Mouse (Mus musculus): ENCODE data around the gene Mfap3l. TPM values are rescaled to one million over a fixed set of nuclear protein-coding genes. Genes with fewer than 3 reads are reported as not detected.

Mfap3l gene
- polyA plus RNA-seq, 1 experiment, result not detected

DNA sequence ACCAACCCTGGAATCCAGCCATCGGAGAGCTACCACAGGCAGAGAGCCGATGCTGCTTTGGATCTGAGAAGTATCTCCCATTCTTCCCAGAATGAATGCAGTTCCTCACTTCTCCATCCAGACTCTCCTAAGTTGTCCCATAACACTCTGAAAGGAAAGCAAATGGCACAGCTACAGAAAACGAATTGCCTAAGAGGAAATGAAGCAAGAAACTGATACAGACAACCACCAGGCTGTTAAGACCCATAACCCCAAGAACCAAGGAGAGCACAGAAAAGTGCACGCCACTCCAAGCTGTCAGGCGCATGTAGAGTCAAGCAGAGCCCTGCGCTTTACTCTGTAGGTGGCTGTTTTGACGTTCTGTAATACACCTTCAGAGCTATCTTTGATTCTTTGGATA lies 7.9 kb upstream of the Mfap3l start:
- H3K4me3 ChIP-seq (replicated peaks), result no peak overlapping the region
- no peak for TF ChIP-seq GATA1 (IDR thresholded peaks at IDR 0.05; ENCODE audit: low read length)
- TF ChIP-seq TAL1 (IDR thresholded peaks at IDR 0.05; ENCODE audit: low read length), result no peak
- H3K9me3 ChIP-seq (ENCODE audit: control insufficient read depth, low read length), result no peaks in the 10 kb centered on the region
- no peaks in the 10 kb centered on the region for H3K36me3 ChIP-seq (ENCODE audit: control insufficient read depth)
- H3K27me3 ChIP-seq (ENCODE audit: control insufficient read depth), result peaks cover 3% of the 10 kb centered on the region
- H3K4me1 ChIP-seq (ENCODE audit: control insufficient read depth), result no peaks in the 10 kb centered on the region

DNA sequence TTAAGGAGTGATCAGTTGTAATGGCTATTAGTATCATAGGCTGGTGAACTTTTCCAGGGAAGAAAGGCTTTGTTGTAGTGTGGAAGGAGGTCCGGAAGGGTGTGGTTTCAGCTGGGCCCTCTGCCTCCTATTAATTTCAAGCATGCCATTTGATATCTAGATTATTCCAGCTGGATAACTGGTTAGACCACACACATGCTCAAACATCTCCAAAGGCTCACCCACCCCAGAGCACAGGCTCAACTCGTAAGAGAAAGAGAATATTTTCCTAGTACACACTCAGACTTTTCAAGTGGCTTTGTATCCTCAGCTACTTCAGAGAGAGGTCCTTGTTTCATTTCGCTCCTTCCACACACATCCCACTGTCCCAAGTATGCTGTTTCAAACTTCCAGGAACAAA lies 4.7 kb upstream of the Mfap3l start:
- Histone ChIP-seq H3K27me3 (ENCODE audit: control insufficient read depth) (peaks cover 36% of the 10 kb centered on the region), H3K4me1 (ENCODE audit: control insufficient read depth) (peaks cover 12% of the 10 kb centered on the region), H3K4me3 (replicated peaks) (no peak overlapping the region), H3K36me3 (ENCODE audit: control insufficient read depth) (no peaks in the 10 kb centered on the region), H3K9me3 (ENCODE audit: control insufficient read depth, low read length) (peaks cover 3% of the 10 kb centered on the region; the same call in 1 of the 2 replicates)
- TF ChIP-seq TAL1 (IDR thresholded peaks at IDR 0.05; ENCODE audit: low read length), result no peak

DNA sequence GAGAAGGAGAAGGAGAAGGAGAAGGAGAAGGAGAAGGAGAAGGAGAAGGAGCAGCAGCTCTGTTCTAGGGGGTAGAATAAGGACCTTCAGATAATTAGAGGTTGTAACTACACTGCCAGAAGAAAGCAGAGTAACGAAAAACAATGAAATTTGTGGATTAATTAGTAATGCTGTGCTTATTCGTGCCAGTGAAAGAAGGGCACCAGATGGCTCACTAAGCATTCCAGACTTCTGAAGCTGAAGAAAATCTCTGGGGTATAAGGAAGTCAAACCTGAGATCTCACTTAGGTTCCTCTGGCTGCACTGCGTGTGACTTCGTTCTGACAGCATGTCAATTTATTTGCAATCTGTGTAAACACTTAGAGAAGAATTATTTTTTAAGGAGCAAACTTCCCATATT lies 3.6 kb upstream of the Mfap3l start:
- TF ChIP-seq TAL1 (IDR thresholded peaks at IDR 0.05; ENCODE audit: low read length) (no peak), GATA1 (IDR thresholded peaks at IDR 0.05; ENCODE audit: low read length) (no peak)
- Histone ChIP-seq H3K4me3 (replicated peaks) (no peak overlapping the region), H3K9me3 (ENCODE audit: control insufficient read depth, low read length) (peaks cover 5% of the 10 kb centered on the region; the same call in 1 of the 2 replicates), H3K4me1 (ENCODE audit: control insufficient read depth) (peaks cover 18% of the 10 kb centered on the region), H3K36me3 (ENCODE audit: control insufficient read depth) (no peaks in the 10 kb centered on the region), H3K27me3 (ENCODE audit: control insufficient read depth) (peaks cover 47% of the 10 kb centered on the region)

DNA sequence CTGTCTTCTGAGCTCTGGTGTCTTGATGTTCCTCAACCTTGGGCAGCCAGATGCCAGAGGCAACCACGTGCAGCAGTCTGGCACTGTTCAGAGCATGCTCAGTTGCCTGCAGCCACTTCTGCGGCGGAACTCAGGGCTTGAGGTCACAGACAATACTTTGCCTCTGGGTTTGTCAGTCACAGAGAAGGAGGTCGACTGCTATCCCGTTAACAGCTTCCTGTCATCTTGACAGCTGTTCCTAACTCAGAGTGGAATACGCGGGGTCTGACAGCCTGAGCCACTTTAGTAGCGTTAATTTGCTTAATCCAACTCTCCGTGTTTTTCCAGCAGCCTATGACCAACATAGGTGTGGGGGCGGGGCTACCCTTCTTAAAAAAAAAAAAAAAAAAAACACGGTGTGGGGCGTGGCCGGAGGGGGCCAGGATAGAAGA lies 1.1 kb upstream of the Mfap3l start:
- TF ChIP-seq GATA1 (IDR thresholded peaks at IDR 0.05; ENCODE audit: low read length) (no peak), TAL1 (IDR thresholded peaks at IDR 0.05; ENCODE audit: low read length) (no peak)
- peaks cover 18% of the 10 kb centered on the region for H3K4me1 ChIP-seq (ENCODE audit: control insufficient read depth)
- no peaks in the 10 kb centered on the region for H3K36me3 ChIP-seq (ENCODE audit: control insufficient read depth)
- peaks cover 54% of the 10 kb centered on the region for H3K27me3 ChIP-seq (ENCODE audit: control insufficient read depth)
- H3K4me3 ChIP-seq (replicated peaks), result no peak overlapping the region
- peaks cover 5% of the 10 kb centered on the region; the same call in 1 of the 2 replicates for H3K9me3 ChIP-seq (ENCODE audit: control insufficient read depth, low read length)

DNA sequence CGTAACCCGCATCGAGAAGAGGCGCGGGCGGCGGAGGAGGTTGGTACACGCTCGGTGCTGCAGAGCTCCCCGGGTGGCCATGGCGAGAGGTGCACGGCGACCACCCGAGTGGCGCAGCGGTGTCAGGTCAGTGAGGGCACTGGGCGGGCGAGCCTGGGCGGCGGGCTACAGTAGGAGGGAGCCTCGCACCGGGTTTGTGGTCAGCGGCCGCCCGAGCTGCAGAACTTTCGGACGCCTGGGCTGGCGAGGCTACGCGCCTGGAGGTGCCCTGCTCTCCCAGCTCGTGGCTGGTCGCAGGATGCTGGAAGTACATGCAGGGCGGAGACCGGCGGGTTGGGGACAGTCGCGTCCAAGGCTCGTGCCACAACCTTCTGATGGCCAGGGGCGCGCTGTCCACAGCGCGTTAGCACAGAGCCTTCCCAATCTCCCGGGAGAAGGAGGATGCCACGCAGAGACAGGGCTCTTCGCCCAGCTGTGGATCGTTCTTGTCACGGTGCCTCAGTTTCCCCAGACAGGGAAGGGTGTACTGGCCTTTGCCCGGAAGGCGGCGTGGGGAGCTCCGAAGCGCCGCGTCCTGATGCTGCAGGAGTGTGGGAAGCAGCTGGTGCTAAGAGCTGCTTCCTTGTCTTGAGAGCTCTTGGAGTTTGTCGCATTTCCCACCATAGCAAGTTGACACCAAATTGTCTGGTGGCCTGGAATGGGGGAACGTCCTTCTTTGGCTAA lies 467 bp downstream of the Mfap3l start:
- TF ChIP-seq GATA1 (IDR thresholded peaks at IDR 0.05; ENCODE audit: low read length) (no peak), TAL1 (IDR thresholded peaks at IDR 0.05; ENCODE audit: low read length) (no peak)
- no peaks in the 10 kb centered on the region for H3K36me3 ChIP-seq (ENCODE audit: control insufficient read depth)
- peaks cover 5% of the 10 kb centered on the region; the same call in 1 of the 2 replicates for H3K9me3 ChIP-seq (ENCODE audit: control insufficient read depth, low read length)
- peaks cover 18% of the 10 kb centered on the region for H3K4me1 ChIP-seq (ENCODE audit: control insufficient read depth)
- H3K27me3 ChIP-seq (ENCODE audit: control insufficient read depth), result peaks cover 54% of the 10 kb centered on the region
- H3K4me3 ChIP-seq (replicated peaks), result peak overlapping the region; percentile 57

DNA sequence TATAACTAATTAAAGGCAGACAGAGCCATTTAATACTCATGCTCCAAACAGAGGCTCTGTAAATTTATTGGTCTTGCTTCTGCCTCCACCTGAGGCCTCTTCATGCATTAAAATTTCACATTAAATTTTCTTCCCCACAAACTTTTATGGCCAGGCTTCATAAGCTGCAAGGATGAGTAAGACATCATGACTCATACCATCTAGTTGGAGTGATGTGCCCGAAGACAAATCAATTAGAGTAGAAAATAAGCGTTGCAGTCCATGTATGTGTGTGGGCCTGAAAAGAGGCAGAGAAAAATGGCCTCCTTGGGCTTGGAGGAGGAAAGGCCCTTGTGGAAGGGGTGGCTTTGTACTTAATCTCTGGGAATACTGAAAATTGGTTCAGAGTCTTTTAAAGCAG lies 2.3 kb downstream of the Mfap3l start:
- TF ChIP-seq GATA1 (IDR thresholded peaks at IDR 0.05; ENCODE audit: low read length) (no peak), TAL1 (IDR thresholded peaks at IDR 0.05; ENCODE audit: low read length) (no peak)
- H3K27me3 ChIP-seq (ENCODE audit: control insufficient read depth), result peaks cover 48% of the 10 kb centered on the region
- H3K4me3 ChIP-seq (replicated peaks), result no peak overlapping the region
- peaks cover 18% of the 10 kb centered on the region for H3K4me1 ChIP-seq (ENCODE audit: control insufficient read depth)
- peaks cover 5% of the 10 kb centered on the region; the same call in 1 of the 2 replicates for H3K9me3 ChIP-seq (ENCODE audit: control insufficient read depth, low read length)
- no peaks in the 10 kb centered on the region for H3K36me3 ChIP-seq (ENCODE audit: control insufficient read depth)

DNA sequence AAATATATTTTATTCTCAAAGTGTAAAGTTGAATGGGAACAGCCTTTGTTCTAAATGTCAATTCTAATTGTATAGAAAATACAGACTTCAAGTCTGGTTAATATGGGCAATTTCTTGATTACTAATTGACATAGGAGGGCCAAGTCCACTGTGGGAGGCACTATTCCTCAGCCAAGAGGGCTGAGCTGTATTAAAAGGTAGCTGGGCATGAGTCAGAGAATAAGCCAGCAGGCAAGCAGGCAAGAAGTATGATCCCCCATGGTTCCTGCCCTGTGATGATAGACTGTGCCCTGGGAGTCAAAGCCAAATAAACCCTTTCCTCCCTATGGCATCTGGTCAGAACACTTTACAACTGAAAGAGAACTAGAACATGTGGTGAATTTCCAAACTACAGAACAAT lies 3.2 kb downstream of the Mfap3l start:
- Histone ChIP-seq H3K36me3 (ENCODE audit: control insufficient read depth) (no peaks in the 10 kb centered on the region), H3K4me3 (replicated peaks) (no peak overlapping the region), H3K9me3 (ENCODE audit: control insufficient read depth, low read length) (peaks cover 5% of the 10 kb centered on the region; the same call in 1 of the 2 replicates), H3K27me3 (ENCODE audit: control insufficient read depth) (peaks cover 39% of the 10 kb centered on the region), H3K4me1 (ENCODE audit: control insufficient read depth) (peaks cover 18% of the 10 kb centered on the region)
- TF ChIP-seq GATA1 (IDR thresholded peaks at IDR 0.05; ENCODE audit: low read length), result no peak
- TF ChIP-seq TAL1 (IDR thresholded peaks at IDR 0.05; ENCODE audit: low read length), result no peak

DNA sequence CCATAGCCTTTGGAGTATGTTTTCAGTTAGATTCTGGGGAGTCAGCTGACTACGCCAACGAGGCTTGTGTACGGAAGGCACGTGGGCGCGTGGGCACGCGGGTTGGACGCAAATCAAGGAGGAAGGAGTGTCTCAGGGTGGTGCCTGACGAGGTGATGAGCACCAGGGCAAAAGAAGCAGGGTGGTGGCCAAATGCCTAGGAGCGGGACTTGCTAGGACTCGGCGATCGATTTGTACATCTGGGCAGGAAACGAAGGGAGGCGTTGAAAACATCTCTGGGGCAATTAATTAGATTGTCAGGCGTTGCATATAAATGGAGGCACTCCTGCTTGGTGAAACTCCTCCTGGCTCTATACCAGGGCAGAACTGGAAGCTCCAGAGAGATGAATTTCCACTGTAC lies 7.4 kb downstream of the Mfap3l start:
- H3K4me3 ChIP-seq (replicated peaks), result no peak overlapping the region
- no peaks in the 10 kb centered on the region for H3K4me1 ChIP-seq (ENCODE audit: control insufficient read depth)
- H3K9me3 ChIP-seq (ENCODE audit: control insufficient read depth, low read length), result no peaks in the 10 kb centered on the region
- no peak for TF ChIP-seq GATA1 (IDR thresholded peaks at IDR 0.05; ENCODE audit: low read length)
- TF ChIP-seq TAL1 (IDR thresholded peaks at IDR 0.05; ENCODE audit: low read length), result no peak
- no peaks in the 10 kb centered on the region for H3K27me3 ChIP-seq (ENCODE audit: control insufficient read depth)
- no peaks in the 10 kb centered on the region for H3K36me3 ChIP-seq (ENCODE audit: control insufficient read depth)

DNA sequence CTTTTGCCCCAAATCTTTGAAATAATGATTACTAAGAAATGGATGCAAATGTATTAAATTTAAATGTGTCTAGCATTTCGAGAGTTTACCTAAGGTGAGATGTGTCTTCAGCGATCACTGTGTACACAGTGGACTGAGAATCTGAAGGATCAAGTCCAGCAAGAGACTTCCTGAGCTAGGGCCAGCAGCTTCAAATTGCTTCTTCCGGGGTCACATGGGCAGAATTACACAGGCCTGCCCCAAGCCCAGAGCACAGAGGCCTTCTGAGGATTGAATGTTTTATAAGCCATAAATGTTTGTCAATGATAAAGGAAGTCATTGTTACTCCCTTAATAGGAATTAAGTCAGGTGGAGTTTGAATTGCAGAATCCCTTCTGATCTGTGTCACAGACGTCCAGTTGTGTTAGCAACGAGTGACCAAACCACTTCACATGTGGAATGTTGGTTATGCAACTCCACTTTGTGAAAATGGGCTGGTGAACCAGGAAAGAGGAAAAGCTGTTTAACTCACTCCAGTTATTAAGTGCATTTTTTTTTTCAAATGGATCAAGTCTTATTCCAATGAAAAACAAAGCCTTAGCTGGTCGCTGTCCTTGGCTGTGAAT lies 10.9 kb downstream of the Mfap3l start:
- Histone ChIP-seq H3K9me3 (ENCODE audit: control insufficient read depth, low read length) (no peaks in the 10 kb centered on the region), H3K36me3 (ENCODE audit: control insufficient read depth) (no peaks in the 10 kb centered on the region), H3K27me3 (ENCODE audit: control insufficient read depth) (no peaks in the 10 kb centered on the region), H3K4me1 (ENCODE audit: control insufficient read depth) (no peaks in the 10 kb centered on the region), H3K4me3 (replicated peaks) (no peak overlapping the region)
- TF ChIP-seq TAL1 (IDR thresholded peaks at IDR 0.05; ENCODE audit: low read length), result no peak

Measured in erythroblast, embryonic 14.5 days (primary cell).